Mouse (Mus musculus): ENCODE data around the gene Mthfsl. TPM values are rescaled to one million over a fixed set of nuclear protein-coding genes. Genes with fewer than 3 reads are reported as not detected.

Gene Mthfsl
- total RNA-seq (2023) = 47.0 TPM

DNA sequence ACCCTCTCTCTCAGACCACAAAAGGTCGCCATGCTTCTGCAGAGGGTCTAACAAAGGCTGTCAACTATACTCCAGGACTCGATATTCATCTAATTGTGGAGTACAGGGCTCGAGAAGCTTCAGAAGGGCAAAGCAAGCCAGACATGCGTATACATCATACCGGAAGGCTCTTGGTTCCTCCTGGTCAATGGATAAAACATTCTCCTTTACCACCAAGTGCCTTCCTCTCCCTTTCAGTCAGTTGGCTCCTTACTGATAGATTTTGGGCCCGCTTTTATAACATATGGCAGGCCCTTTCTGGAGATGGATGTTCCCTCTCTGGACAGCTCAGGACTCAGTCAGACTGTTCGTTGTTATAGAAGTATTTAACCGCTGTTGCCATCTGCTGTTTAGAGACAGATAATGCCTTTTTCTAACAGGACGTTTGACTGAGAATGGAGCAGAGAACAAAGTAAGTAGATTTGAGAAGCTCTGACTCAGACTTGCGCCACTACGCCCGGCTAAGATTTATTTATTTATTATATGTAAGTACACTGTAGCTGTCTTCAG lies at the start of gene Mthfsl:
Mthfsl (minus strand) TSS at position 308 of the 549 bp plus-strand sequence.

DNA sequence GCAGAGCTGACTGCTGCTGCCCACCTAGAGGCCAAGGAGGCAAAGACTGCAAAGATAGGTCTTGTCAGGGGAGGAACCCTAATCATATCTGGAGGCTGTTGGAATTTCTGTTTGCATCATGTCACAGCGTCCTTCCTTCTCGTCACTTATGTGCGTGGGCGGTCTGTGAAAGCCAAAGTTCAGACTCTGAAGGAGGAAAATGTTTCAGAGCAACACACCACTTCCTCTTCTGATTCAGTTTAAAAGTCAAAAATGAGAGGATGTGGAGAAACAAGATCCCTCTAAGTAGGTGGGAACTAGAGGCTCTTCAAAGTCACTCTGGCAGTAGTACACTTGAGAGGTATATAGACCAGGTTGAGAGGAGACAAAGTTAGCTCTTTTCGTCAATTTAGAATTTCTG lies 11.6 kb upstream of the Mthfsl start, which contains the start of gene Bcl2a1d:
Bcl2a1d (minus strand) TSS at position 187 of the 400 bp plus-strand sequence.

Other genes with a start within 250 kb of the Mthfsl start
- gene Syncrip, start 237.7 kb downstream of the Mthfsl start, total RNA-seq (2023) = 109 TPM
- gene Zfp949, start 172.3 kb downstream of the Mthfsl start, total RNA-seq (2023) = 11.0 TPM
- gene Trim43a, start 139.4 kb downstream of the Mthfsl start, total RNA-seq (2023) = not detected
- 9.1 TPM for gene Bcl2a1d, start 11.6 kb upstream of the Mthfsl start, total RNA-seq (2023)
- gene Trim43c, start 118.9 kb upstream of the Mthfsl start, total RNA-seq (2023) = not detected
- 13.5 TPM for gene Bcl2a1a, start 236.6 kb upstream of the Mthfsl start, total RNA-seq (2023)